Mouse (Mus musculus): ENCODE measurements around the gene Scp2. TPM values are rescaled to one million over a fixed set of nuclear protein-coding genes. Genes with fewer than 3 reads are reported as not detected.

Scp2 gene
- polyA plus RNA-seq (2012; rRNA removed): 49.2 and 55.9 TPM in 2 replicates

DNA sequence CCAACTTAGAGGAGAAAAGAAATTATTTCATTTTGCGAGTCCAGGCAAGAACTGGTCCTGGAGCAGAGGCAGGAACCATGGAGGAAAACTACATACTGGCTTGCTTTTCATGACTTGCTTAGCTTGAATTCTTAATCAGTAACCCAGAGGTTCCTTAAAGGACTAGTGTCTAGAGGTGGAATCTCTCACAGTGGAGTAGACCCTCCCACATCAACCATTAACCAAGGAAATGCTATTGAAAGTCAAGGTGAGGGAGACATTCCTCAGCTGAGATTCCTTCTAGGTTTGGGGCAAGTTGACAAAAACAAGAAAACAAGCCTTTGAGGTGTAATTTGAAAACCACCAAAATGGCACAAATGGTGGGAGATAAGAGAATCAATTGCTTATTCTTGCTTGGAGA lies at the start of gene Scp2:
Gene Scp2, minus strand, starts transcription at position 119 of the 400 bp plus-strand sequence.

GRCm38 (mm10) chr4:108165152-108165895 lies 20.5 kb upstream of the Scp2 start, which contains the start of gene Echdc2:
Gene Echdc2 (plus strand): TSS chr4:108165437.

DNA sequence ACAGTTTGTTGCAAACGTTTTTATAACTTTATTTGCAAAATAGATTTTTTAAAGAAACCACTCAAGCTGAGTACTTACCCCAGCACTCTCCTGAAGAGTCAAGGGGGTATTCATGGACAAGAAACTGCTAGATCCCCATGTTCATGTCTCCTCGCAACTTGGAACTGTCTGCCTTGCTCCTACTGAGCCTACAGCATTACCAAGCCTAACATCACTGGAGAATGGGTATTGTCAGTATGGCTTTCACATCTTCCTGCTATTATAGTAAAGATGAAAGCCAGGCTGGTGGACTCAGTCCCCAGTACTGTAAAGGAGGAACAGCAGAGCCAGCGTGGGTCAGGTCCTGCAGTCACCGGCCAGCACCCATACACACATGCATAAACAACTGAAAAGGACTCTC lies 48.5 kb downstream of the Scp2 start, which contains the start of gene Podn:
Gene Podn, minus strand, starts transcription at position 101 of the 400 bp plus-strand sequence.

Other genes starting within 250 kb of the Scp2 start
- 217 and 267 TPM in 2 replicates for gene Cpt2, start 221.4 kb downstream of the Scp2 start, polyA plus RNA-seq (2012; rRNA removed)
- gene Slc1a7, start 176.7 kb downstream of the Scp2 start, polyA plus RNA-seq (2012; rRNA removed): 0.32 and 0.45 TPM in 2 replicates
- 17.5 and 19.9 TPM in 2 replicates for gene Podn, start 48.6 kb downstream of the Scp2 start, polyA plus RNA-seq (2012; rRNA removed)
- gene Echdc2, start 20.4 kb upstream of the Scp2 start, polyA plus RNA-seq (2012; rRNA removed): 164 and 173 TPM in 2 replicates
- gene Zyg11a, start 73.0 kb upstream of the Scp2 start, polyA plus RNA-seq (2012; rRNA removed): 0.29 and 0.42 TPM in 2 replicates
- gene Zyg11b, start 156.1 kb upstream of the Scp2 start, polyA plus RNA-seq (2012; rRNA removed): 7.6 and 8.7 TPM in 2 replicates
- 12.6 and 12.9 TPM in 2 replicates for gene Coa7, start 183.1 kb upstream of the Scp2 start, polyA plus RNA-seq (2012; rRNA removed)
- gene Shisal2a, start 238.4 kb upstream of the Scp2 start, polyA plus RNA-seq (2012; rRNA removed): 9.1 and 9.7 TPM in 2 replicates

Measured in ovary, adult 2 months (tissue).